ENCODE assay signal across 23 mouse cellular contexts in genomic region chr15:27502338-27502737, GRCm38 (mm10). TPM values are rescaled to one million over a fixed set of nuclear protein-coding genes. Genes with fewer than 3 reads are reported as not detected.
A peak's percentile ranks its signal among the peaks of the same experiment; 100 is the strongest.
DNase-seq lines count a peak whose midpoint lies in the region; ATAC-seq and TF ChIP-seq lines count a peak whose summit lies in the region.
"Had no signal": no experiment of that assay in that cellular context is flagged by ENCODE, and none has a peak within 500 bp of the region (broad histone marks: within the 10 kb centered on the region; RNA-seq: fewer than 3 reads in every experiment).

No protein-coding gene starts in this region.

- TF ChIP-seq CTCF in left cerebral cortex, adult 2 months (IDR thresholded peaks at IDR 0.05) = no peak

- 79% methylated on average over 13 of the region's 13 CpGs for WGBS in heart, embryonic 10.5 days
- 62% methylated on average over 13 of the region's 13 CpGs for WGBS in heart, embryonic 16.5 days
- WGBS in stomach, embryonic 16.5 days = 75% methylated on average over 13 of the region's 13 CpGs

- H3K36me3 ChIP-seq in heart, embryonic 10.5 days = no peaks in the 10 kb centered on the region
- H3K36me3 ChIP-seq in heart, embryonic 16.5 days (ENCODE audit: control insufficient read depth, insufficient read depth) = no peaks in the 10 kb centered on the region
- H3K36me3 ChIP-seq in stomach, embryonic 16.5 days (ENCODE audit: control insufficient read depth, insufficient read depth, low read length) = no peaks in the 10 kb centered on the region
- H3K36me3 ChIP-seq: embryonic facial prominence, embryonic 15.5 days; limb, embryonic 12.5 days had no signal

- intact Hi-C loops in heart, postnatal 25 days (cut with DNase I) = no loop called here
- intact Hi-C loops in heart, postnatal 36 days (cut with DNase I) = loop anchor here (5.0 kb wide), 1 partner anchor 35 kb away; the partner anchor contains the start of gene Ank
- intact Hi-C loops in left cerebral cortex, adult 2 months (cut with DNase I) = loop anchor here (2.0 kb wide), 1 partner anchor 62 kb away; no protein-coding TSS in a partner anchor
- intact Hi-C loops in left cerebral cortex, postnatal 10 days (cut with DNase I) = no loop called here

- no peak for ATAC-seq in heart, embryonic 16.5 days (replicated peaks; ENCODE audit: extremely low read depth, insufficient read depth, low FRiP score)
- ATAC-seq in stomach, embryonic 16.5 days (ENCODE audit: insufficient read depth, low FRiP score) = no peak
- ATAC-seq: forebrain, embryonic 14.5 days; hindbrain, embryonic 16.5 days; liver, postnatal 0 days had no signal

- no peaks in the 10 kb centered on the region for H3K27me3 ChIP-seq in heart, embryonic 10.5 days (ENCODE audit: insufficient read depth, poor library complexity, severe bottlenecking)
- no peaks in the 10 kb centered on the region for H3K27me3 ChIP-seq in heart, embryonic 16.5 days (ENCODE audit: control insufficient read depth, insufficient read depth, low read length)
- H3K27me3 ChIP-seq in stomach, embryonic 16.5 days (ENCODE audit: control insufficient read depth, insufficient read depth, low read length) = no peaks in the 10 kb centered on the region
- H3K27me3 ChIP-seq: embryonic facial prominence, embryonic 15.5 days; limb, embryonic 12.5 days had no signal

- no peaks in the 10 kb centered on the region for H3K9me3 ChIP-seq in heart, embryonic 10.5 days
- no peaks in the 10 kb centered on the region for H3K9me3 ChIP-seq in heart, embryonic 16.5 days (replicated peaks; ENCODE audit: control insufficient read depth, low read length)
- H3K9me3 ChIP-seq in stomach, embryonic 16.5 days (replicated peaks; ENCODE audit: control insufficient read depth, low read length) = no peaks in the 10 kb centered on the region
- H3K9me3 ChIP-seq: embryonic facial prominence, embryonic 15.5 days; limb, embryonic 12.5 days had no signal

- peak overlapping the region; percentile 74 for H3K27ac ChIP-seq in heart, embryonic 10.5 days
- H3K27ac ChIP-seq in heart, embryonic 16.5 days (ENCODE audit: low read length) = peak overlapping the region; percentile 71
- peak overlapping the region; percentile 61 for H3K27ac ChIP-seq in left cerebral cortex, adult 2 months
- H3K27ac ChIP-seq in stomach, embryonic 16.5 days (ENCODE audit: low read length) = peak overlapping the region; percentile 43; the same call in 1 of the 2 replicates
- H3K27ac ChIP-seq: embryonic facial prominence, embryonic 15.5 days; layer of hippocampus, adult 2 months; limb, embryonic 12.5 days had no signal

- no peak overlapping the region for H3K4me2 ChIP-seq in heart, embryonic 16.5 days (ENCODE audit: low read depth, low read length)
- no peak overlapping the region for H3K4me2 ChIP-seq in stomach, embryonic 16.5 days (ENCODE audit: low read depth, low read length)
- H3K4me2 ChIP-seq: embryonic facial prominence, embryonic 15.5 days; limb, embryonic 12.5 days; liver, embryonic 11.5 days; midbrain, embryonic 11.5 days had no signal

- no peak overlapping the region for H3K4me3 ChIP-seq in heart, embryonic 10.5 days
- H3K4me3 ChIP-seq in heart, embryonic 16.5 days (ENCODE audit: low read length) = no peak overlapping the region
- no peak overlapping the region for H3K4me3 ChIP-seq in left cerebral cortex, adult 2 months
- no peak overlapping the region for H3K4me3 ChIP-seq in stomach, embryonic 16.5 days (replicated peaks; ENCODE audit: low read length)
- H3K4me3 ChIP-seq: embryonic facial prominence, embryonic 15.5 days; layer of hippocampus, adult 2 months; limb, embryonic 12.5 days had no signal

- 0 out of 2 replicates have a peak overlapping the region, but pooled peaks have one; percentile 13 for H3K9ac ChIP-seq in heart, embryonic 16.5 days (ENCODE audit: low read length)
- no peak overlapping the region for H3K9ac ChIP-seq in stomach, embryonic 16.5 days (ENCODE audit: low read length)
- H3K9ac ChIP-seq: embryonic facial prominence, embryonic 15.5 days; limb, embryonic 12.5 days; liver, postnatal 0 days had no signal

- peaks cover 67% of the 10 kb centered on the region for H3K4me1 ChIP-seq in heart, embryonic 10.5 days
- H3K4me1 ChIP-seq in heart, embryonic 16.5 days (ENCODE audit: control insufficient read depth, insufficient read depth, low read length) = peaks cover 51% of the 10 kb centered on the region
- H3K4me1 ChIP-seq in stomach, embryonic 16.5 days (ENCODE audit: control insufficient read depth, insufficient read depth, low read length) = peaks cover 42% of the 10 kb centered on the region

- no peak for DNase-seq in heart, embryonic 10.5 days (ENCODE audit: low spot score)
- DNase-seq in heart, postnatal 25 days (ENCODE audit: low spot score) = no peak
- no peak for DNase-seq in heart, postnatal 36 days
- no peak for DNase-seq in left cerebral cortex, adult 2 months (ENCODE audit: extremely low spot score in 1 of 2, low spot score in 2 of 2)
- DNase-seq in left cerebral cortex, postnatal 10 days (ENCODE audit: extremely low spot score in 1 of 2, low spot score in 2 of 2) = no peak
- no peak for DNase-seq in thymus, postnatal 36 days
- DNase-seq: adrenal gland, postnatal 25 days; cerebellum, adult 9-11 months; gastrocnemius, postnatal 10 days; kidney, adult 11 months; kidney, postnatal 10 days; liver, postnatal 0 days; lung, postnatal 14 days; thymus, postnatal 25 days had no signal

RNA-seq across cellular contexts. Expression of gene Ank, which starts 35.9 kb away (rescaled TPM):
- polyA plus RNA-seq in heart, embryonic 10.5 days (2016; fragmentation: Nextera tagmentation; extraction: Ambion mirVana) = 8.4 and 11.0 TPM in 2 replicates
- 100 to 1,000 TPM; 174 to 208 TPM for total RNA-seq in heart, postnatal 25 days (2021)
- polyA plus RNA-seq in heart, embryonic 16.5 days (2015; fragmentation: Nextera tagmentation; extraction: Ambion mirVana) = 11.0 and 12.9 TPM in 2 replicates
- 100 to 1,000 TPM; 188 to 201 TPM for total RNA-seq in heart, postnatal 36 days (2021)
- 100 to 1,000 TPM; 173 to 176 TPM for total RNA-seq in left cerebral cortex, adult 2 months (2021)
- 100 to 1,000 TPM; 165 to 172 TPM for total RNA-seq in left cerebral cortex, postnatal 10 days (2021)
- polyA plus RNA-seq in stomach, embryonic 16.5 days (2015; fragmentation: Nextera tagmentation; extraction: Ambion mirVana) = 7.4 and 8.2 TPM in 2 replicates

Comparison
In these comparisons a context has a peak if more than half of its experiments do, and no peak if none do; other contexts are left out.
1. intact Hi-C loops: an anchor here in heart, postnatal 36 days (5.0 kb wide) and left cerebral cortex, adult 2 months (2.0 kb wide); none called in heart, postnatal 25 days and left cerebral cortex, postnatal 10 days.